Mouse (Mus musculus) lung, postnatal 0 days (tissue): ENCODE results near the gene Kcnt2.

Experiments used
- CTCF ChIP-seq: IDR thresholded peaks from 2 replicates; pipeline ENCODE4 v1.5.1; 2016; ENCODE audit warnings: antibody characterized with exemption, mild to moderate bottlenecking
- EP300 ChIP-seq: IDR thresholded peaks from 2 replicates; pipeline ENCODE4 v1.6.1; 2016; ENCODE audit warnings: antibody characterized with exemption, mild to moderate bottlenecking, control low read depth

- TF ChIP-seq CTCF (no peak), EP300 (no peak)
These were observed 296.1 kb downstream of the Kcnt2 start for GRCm38 (mm10) chr1:140542066-140542465.
